Mouse (Mus musculus) stomach, postnatal 0 days (tissue): ENCODE results near the gene Mcm7.

ENCODE experiments used
- CTCF ChIP-seq: IDR thresholded peaks from 2 replicates; pipeline ENCODE4 v1.5.1; 2016; ENCODE audit warnings: antibody characterized with exemption, low read depth, mild to moderate bottlenecking, moderate library complexity
- EP300 ChIP-seq: optimal IDR thresholded peaks from 2 replicates; pipeline ENCODE3; 2016; ENCODE audit warnings: antibody characterized with exemption

DNA sequence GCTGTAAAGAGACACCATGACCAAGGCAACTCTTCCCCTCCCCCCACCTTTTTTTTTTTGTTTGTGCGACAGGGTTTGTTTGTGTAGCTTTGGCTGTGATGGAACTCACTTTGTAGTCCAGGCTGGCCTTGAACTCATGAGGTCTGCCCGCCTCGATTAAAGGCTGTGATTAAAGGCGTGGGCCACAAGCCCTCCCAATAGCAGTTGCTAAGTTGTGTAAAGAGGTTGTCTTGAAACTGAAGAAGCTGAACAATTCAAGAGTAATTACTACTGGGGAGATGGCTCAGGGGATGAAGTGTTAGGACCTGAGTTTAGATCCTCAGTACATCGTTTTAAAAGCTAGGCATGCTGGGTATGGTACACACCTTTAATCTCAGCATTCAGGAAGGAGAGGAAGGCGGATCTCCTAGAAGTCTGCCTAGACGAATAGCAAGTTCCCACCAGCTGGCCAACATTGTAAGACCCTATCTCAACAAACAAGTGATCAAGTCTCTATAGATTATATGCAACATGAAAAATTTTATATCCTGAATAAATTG is 11.9 kb downstream of the Mcm7 start:
- TF ChIP-seq CTCF: no peak
- no peak for TF ChIP-seq EP300
